Mouse (Mus musculus): Measurements from ENCODE around the gene Ccnd3.
"Not testable (repeated sequence)": the region's sequence is repeated elsewhere in the genome, so short reads cannot be mapped to it uniquely, and the experiment has no call there.

DNA sequence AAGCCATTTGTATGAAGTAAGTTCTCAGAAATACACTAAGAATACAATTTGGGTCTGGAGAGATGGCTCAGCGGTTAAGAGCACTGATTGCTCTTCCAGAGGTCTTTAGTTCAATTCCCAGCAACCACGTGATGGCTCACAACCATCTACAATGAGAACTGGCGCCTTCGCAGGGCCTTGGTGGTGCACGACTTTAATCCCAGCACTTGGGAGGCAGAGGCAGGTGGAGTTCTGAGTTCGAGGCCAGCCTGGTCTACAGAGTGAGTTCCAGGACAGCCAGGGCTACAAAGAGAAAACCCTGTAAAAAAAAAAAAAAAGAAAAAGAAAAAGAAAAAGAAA lies 2.2 kb upstream of the Ccnd3 start:
- TF ChIP-seq CTCF (IDR thresholded peaks at IDR 0.05; ENCODE audit: control insufficient read depth, insufficient read depth, low read length); POLR2A (IDR thresholded peaks at IDR 0.05; ENCODE audit: borderline replicate concordance, control insufficient read depth, low read depth, low read length): not testable (repeated sequence)

Measured in bone marrow, adult 2 months (tissue).